Mouse (Mus musculus) kidney, embryonic 14.5 days (tissue): ENCODE measurements around the gene Mcat. TPM values are rescaled to one million over a fixed set of nuclear protein-coding genes. Genes with fewer than 3 reads are reported as not detected.

Experiments used
- ATAC-seq: fragments of 200-750 bp; cut with Nextera tagmentation; 2 replicates; pipeline ENCODE4 v1.8.0; 2017; ENCODE audit warnings: moderate number of reproducible peaks, mild to moderate bottlenecking, moderate TSS enrichment, moderate library complexity; ENCODE audit not compliant: low FRiP score, low TSS enrichment
- H3K27ac ChIP-seq: fragments of 300-500 bp; sonication (generic); 2 replicates; pipeline ENCODE4 v1.5.1; 2014; ENCODE audit warnings: low read depth, mild to moderate bottlenecking, low read length, moderate library complexity, mixed read lengths
- H3K27me3 ChIP-seq: fragments of 300-500 bp; sonication (generic); 2 replicates; pipeline ENCODE4 v1.6.1; 2014; ENCODE audit warnings: mild to moderate bottlenecking, low read length; ENCODE audit not compliant: control insufficient read depth, insufficient read depth
- H3K36me3 ChIP-seq: fragments of 300-500 bp; sonication (generic); 2 replicates; pipeline ENCODE4 v1.6.1; 2014; ENCODE audit warnings: low read length, mixed read lengths; ENCODE audit not compliant: control insufficient read depth, insufficient read depth
- H3K4me1 ChIP-seq: fragments of 300-500 bp; sonication (generic); 2 replicates; pipeline ENCODE4 v1.6.1; 2014; ENCODE audit warnings: low read length, mixed read lengths; ENCODE audit not compliant: control insufficient read depth, insufficient read depth
- H3K4me2 ChIP-seq: fragments of 300-500 bp; sonication (generic); replicated peaks from 2 replicates; pipeline ENCODE4 v1.6.1; 2014; ENCODE audit warnings: low read depth, mild to moderate bottlenecking, low read length
- H3K4me3 ChIP-seq: fragments of 300-500 bp; sonication (generic); 2 replicates; pipeline ENCODE4 v1.5.1; 2014; ENCODE audit warnings: mild to moderate bottlenecking, low read length
- H3K9ac ChIP-seq: fragments of 300-500 bp; sonication (generic); 2 replicates; pipeline ENCODE4 v1.6.1; 2014; ENCODE audit warnings: low read depth, mild to moderate bottlenecking, low read length, moderate library complexity
- H3K9me3 ChIP-seq: fragments of 300-500 bp; sonication (generic); 2 replicates; pipeline ENCODE4 v1.6.1; 2016; ENCODE audit warnings: low read length; ENCODE audit not compliant: control insufficient read depth
- WGBS: fragments of 180-500 bp; shearing (Covaris S2); extraction: QIAGEN DNeasy Blood & Tissue Kit; methylation state at CpG from one replicate; pipeline ENCODE4 v1.1.7; 2014; 5-methylcytosine and 5-hydroxymethylcytosine counted together
- polyA plus RNA-seq: library from polyadenylated mRNA; unstranded; fragments of >200 nt; fragmentation: Nextera tagmentation; extraction: Ambion mirVana; gene quantifications from 2 replicates; pipeline ENCODE4 v1.2.1, GENCODE M21; 2014

Mcat gene
- polyA plus RNA-seq, 1 experiment from 2014 or later, result 43.7 TPM

- 60% methylated on average over 11 of the region's 11 CpGs for WGBS
- 0 out of 2 replicates have a peak, but pooled peaks cover under 1% of the 10 kb centered on the region for H3K36me3 ChIP-seq
These were observed 6.1 kb upstream of the Mcat start for GRCm38 (mm10) chr15:83569682-83570081.

DNA sequence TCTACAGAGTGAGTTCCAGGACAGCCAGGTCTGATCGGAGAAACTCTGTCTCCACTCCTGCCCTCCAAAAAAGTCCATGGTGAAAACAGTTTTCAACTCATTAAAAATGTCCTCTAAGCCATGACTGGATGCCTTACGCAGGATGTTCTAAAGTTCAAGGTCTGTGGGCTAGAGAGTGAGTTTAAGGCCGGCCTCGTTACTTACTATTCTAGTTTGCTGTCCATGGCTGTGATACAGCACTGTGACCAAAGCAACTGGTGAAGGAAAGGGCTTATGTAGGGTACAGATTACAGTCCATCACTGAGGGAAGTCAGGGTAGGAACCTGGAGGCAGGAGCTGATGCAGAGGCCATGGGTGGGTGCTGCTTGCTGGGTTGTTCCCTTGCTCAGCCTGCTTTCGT lies 5.0 kb upstream of the Mcat start:
- Histone ChIP-seq H3K9ac (no peak overlapping the region), H3K27me3 (no peaks in the 10 kb centered on the region), H3K4me3 (no peak overlapping the region), H3K36me3 (no peaks in the 10 kb centered on the region), H3K9me3 (no peaks in the 10 kb centered on the region), H3K4me2 (no peak overlapping the region), H3K4me1 (no peaks in the 10 kb centered on the region), H3K27ac (no peak overlapping the region)
- no peak for ATAC-seq
- 90% methylated on average over 5 of the region's 5 CpGs for WGBS

More at GRCm38 (mm10) chr15:83569682-83570081, 6.1 kb upstream of the Mcat start:
- H3K9ac ChIP-seq, result no peak overlapping the region
- H3K9me3 ChIP-seq, result no peaks in the 10 kb centered on the region
- no peak overlapping the region for H3K4me2 ChIP-seq
- H3K27me3 ChIP-seq, result no peaks in the 10 kb centered on the region
- no peak for ATAC-seq
- H3K27ac ChIP-seq, result no peak overlapping the region
- no peaks in the 10 kb centered on the region for H3K4me1 ChIP-seq
- no peak overlapping the region for H3K4me3 ChIP-seq

GRCm38 (mm10) chr15:83567728-83568127 lies 4.1 kb upstream of the Mcat start:
- Histone ChIP-seq H3K4me2 (no peak overlapping the region), H3K27ac (no peak overlapping the region), H3K27me3 (no peaks in the 10 kb centered on the region), H3K36me3 (no peaks in the 10 kb centered on the region), H3K4me3 (no peak overlapping the region), H3K9me3 (no peaks in the 10 kb centered on the region), H3K9ac (no peak overlapping the region), H3K4me1 (no peaks in the 10 kb centered on the region)
- no peak for ATAC-seq
- 90% methylated on average over 3 of the region's 3 CpGs for WGBS

- H3K27me3 ChIP-seq, result no peaks in the 10 kb centered on the region
- H3K27ac ChIP-seq, result no peak overlapping the region
- no peak overlapping the region for H3K4me3 ChIP-seq
- H3K4me1 ChIP-seq, result no peaks in the 10 kb centered on the region
- no peak overlapping the region for H3K9ac ChIP-seq
- no peaks in the 10 kb centered on the region for H3K9me3 ChIP-seq
- no peak overlapping the region for H3K4me2 ChIP-seq
- 74% methylated on average over 5 of the region's 5 CpGs for WGBS
- no peak for ATAC-seq
- no peaks in the 10 kb centered on the region for H3K36me3 ChIP-seq
These were observed 2.4 kb upstream of the Mcat start for GRCm38 (mm10) chr15:83566006-83566405.

GRCm38 (mm10) chr15:83565434-83565833 lies 1.8 kb upstream of the Mcat start:
- Histone ChIP-seq H3K36me3 (no peaks in the 10 kb centered on the region), H3K4me3 (no peak overlapping the region), H3K9me3 (no peaks in the 10 kb centered on the region), H3K27ac (no peak overlapping the region), H3K27me3 (no peaks in the 10 kb centered on the region), H3K4me2 (no peak overlapping the region), H3K4me1 (no peaks in the 10 kb centered on the region), H3K9ac (no peak overlapping the region)
- WGBS, result 82% methylated on average over 3 of the region's 3 CpGs
- no peak for ATAC-seq

DNA sequence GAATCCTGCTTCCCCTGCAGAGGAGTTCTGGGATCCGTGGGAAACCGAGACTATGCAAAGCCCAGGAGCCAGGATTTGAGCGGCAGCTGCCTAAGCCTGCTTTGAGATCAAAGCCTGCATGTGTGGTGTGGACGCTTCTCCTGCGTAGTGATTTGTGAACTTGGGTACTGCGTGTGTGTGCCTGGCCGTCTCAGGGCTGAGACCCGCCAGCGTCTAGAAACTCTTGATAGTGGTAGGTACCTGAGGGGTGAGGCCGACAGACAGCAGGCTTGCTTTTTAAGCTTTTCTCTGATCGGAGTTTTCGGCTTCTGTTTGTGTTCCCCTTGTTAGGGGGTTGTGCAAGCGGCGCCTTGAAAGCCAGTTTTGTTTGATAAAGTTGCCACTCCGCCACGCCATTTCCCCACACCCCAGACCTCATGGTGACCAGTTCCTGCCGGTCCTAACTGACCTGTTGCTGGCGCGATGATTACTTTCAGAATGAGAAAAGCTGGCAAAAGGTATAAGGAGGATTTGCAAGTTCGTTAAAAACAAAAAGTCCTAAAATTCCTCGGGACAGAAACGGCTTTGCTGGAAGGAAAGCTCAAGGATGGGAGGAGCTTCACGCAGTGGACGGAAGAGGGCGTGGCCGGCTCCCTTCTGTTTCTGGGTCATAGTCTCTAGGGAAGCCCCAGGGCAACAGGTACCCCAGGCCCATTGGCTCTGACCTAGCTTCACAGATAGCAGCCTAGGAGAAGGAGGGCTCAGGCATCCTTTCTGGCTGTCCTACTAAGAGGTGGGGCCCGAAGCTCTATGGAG lies 467 bp upstream of the Mcat start:
- H3K36me3 ChIP-seq, result no peaks in the 10 kb centered on the region
- peak overlapping the region; percentile 49 for H3K4me3 ChIP-seq
- H3K27me3 ChIP-seq, result no peaks in the 10 kb centered on the region
- 3% methylated on average over 27 of the region's 27 CpGs for WGBS
- peak; percentile 40 for ATAC-seq
- peak overlapping the region; percentile 70 for H3K4me2 ChIP-seq
- no peaks in the 10 kb centered on the region for H3K9me3 ChIP-seq
- H3K9ac ChIP-seq, result peak overlapping the region; percentile 53
- H3K27ac ChIP-seq, result peak overlapping the region; percentile 7; the same call in 1 of the 2 replicates
- H3K4me1 ChIP-seq, result no peaks in the 10 kb centered on the region

GRCm38 (mm10) chr15:83562626-83563270 lies 839 bp downstream of the Mcat start:
- ATAC-seq, result 0 out of 2 replicates have a peak, but pooled peaks have one; percentile 48

DNA sequence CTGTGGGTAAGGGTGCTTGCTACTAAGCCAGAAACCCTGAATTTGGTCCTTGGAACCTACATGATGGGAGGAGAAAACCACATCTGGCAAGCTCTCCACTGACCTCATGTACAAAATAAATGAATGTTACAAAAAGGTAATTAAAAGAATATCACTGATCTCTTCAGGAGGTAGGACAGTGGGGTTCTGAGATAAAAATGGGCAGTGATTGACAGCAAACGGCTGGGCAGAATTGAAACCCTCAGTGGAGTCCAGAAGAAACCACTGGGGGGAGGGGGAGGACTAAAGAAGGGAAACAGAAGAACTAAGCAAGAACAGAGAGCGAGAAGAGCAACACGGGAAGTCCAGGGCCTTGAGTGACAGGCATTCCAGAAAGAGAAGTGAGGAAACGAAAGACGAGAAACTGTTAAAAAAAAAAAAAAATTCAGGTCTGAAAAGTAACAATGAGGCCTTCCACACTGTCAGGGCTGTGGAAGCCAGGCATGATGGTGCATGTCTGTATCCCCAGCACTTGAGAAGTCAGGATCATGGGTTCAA lies 2.6 kb downstream of the Mcat start:
- Histone ChIP-seq H3K27ac (no peak overlapping the region), H3K27me3 (no peaks in the 10 kb centered on the region), H3K4me2 (no peak overlapping the region), H3K36me3 (no peaks in the 10 kb centered on the region), H3K4me1 (no peaks in the 10 kb centered on the region), H3K9me3 (no peaks in the 10 kb centered on the region), H3K4me3 (no peak overlapping the region), H3K9ac (no peak overlapping the region)
- ATAC-seq, result no peak
- WGBS, result 62% methylated on average over 5 of the region's 5 CpGs

More at GRCm38 (mm10) chr15:83562626-83563270, 839 bp downstream of the Mcat start:
- H3K9me3 ChIP-seq, result no peaks in the 10 kb centered on the region
- peak overlapping the region; percentile 70 for H3K4me2 ChIP-seq
- H3K36me3 ChIP-seq, result no peaks in the 10 kb centered on the region
- 35% methylated on average over 15 of the region's 15 CpGs for WGBS
- H3K27ac ChIP-seq, result no peak overlapping the region; the same call in 1 of the 2 replicates
- H3K27me3 ChIP-seq, result no peaks in the 10 kb centered on the region
- H3K9ac ChIP-seq, result peak overlapping the region; percentile 53; the same call in 1 of the 2 replicates
- H3K4me1 ChIP-seq, result no peaks in the 10 kb centered on the region
- peak overlapping the region; percentile 49; the same call in 1 of the 2 replicates for H3K4me3 ChIP-seq
